Comparison of ENCODE assay signal across 8 mouse cellular contexts in the genomic region with DNA sequence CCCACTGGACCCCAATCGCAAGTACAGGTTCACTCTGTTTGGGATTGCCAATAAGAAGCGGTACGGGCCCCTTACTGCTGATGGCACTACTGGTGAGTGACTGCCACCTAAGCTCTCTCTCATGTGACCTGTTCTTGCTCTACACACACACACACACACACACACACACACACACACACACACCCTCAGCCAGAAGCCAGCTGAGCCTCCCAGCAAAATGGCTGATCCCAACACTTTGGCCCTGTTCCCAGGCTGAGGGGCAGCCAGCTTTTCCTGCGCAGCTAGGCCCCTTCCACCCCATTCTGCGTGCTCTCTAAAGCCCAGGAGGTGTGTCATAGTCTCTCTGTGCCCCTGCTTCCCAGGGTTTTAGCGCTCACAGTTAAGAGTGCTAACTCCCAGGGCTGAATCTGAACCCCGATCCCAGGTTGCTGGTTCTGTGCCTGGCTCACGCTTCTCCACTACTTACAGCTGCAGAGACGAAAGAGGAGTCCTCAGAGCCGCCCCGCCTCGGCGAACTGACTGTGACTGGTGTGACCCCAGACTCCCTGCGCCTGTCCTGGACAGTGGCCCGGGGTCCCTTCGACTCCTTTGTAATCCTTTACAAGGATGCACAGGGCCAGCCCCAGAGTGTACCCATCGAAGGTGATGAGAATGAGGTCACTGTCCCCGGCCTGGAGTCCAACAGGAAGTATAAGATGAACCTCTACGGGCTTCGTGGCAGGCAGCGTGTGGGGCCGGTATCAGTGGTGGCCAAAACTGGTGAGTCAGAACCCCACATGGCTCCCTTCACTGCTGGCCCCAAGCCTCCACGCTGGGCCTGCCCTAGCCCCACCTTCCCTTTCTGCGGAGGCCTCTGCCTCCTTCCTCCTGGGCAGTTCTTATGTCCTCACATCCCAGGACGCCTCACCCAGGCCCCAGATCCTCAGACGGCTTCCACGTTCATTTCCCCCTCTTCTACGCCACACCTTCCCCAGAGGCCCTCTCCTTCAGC. TPM values are rescaled to one million over a fixed set of nuclear protein-coding genes. Genes with fewer than 3 reads are reported as not detected.
DNase-seq lines count a peak whose midpoint lies in the region; ATAC-seq and TF ChIP-seq lines count a peak whose summit lies in the region.

No protein-coding gene starts in this region.

- no peaks in the 10 kb centered on the region for H3K27me3 ChIP-seq in forebrain, postnatal 0 days (ENCODE audit: insufficient read depth, low read length)
- H3K27me3 ChIP-seq in forebrain, embryonic 12.5 days, result 0 out of 2 replicates have a peak, but pooled peaks cover 2% of the 10 kb centered on the region

- peak; percentile 61 for DNase-seq in forebrain, postnatal 0 days
- DNase-seq in urinary bladder, postnatal 14 days (ENCODE audit: low spot score), result peak; percentile 72
- no peak for DNase-seq in urinary bladder, postnatal 10 days (ENCODE audit: low spot score)
- DNase-seq in heart, postnatal 14 days, result peak; percentile 74 to 86
- DNase-seq in layer of hippocampus, adult 9-11 months, result no peak
- no peak for DNase-seq in right cerebral cortex, adult 2 months (ENCODE audit: low spot score in 2 of 2)

- 76% methylated on average over 28 of the region's 28 CpGs for WGBS in forebrain, postnatal 0 days
- WGBS in forebrain, embryonic 12.5 days, result 81% methylated on average over 28 of the region's 28 CpGs

- H3K27ac ChIP-seq in forebrain, postnatal 0 days (ENCODE audit: low read depth, low read length), result no peak overlapping the region
- no peak overlapping the region for H3K27ac ChIP-seq in forebrain, embryonic 12.5 days

- no peaks in the 10 kb centered on the region for H3K9me3 ChIP-seq in forebrain, postnatal 0 days (ENCODE audit: low read length)
- no peaks in the 10 kb centered on the region for H3K9me3 ChIP-seq in forebrain, embryonic 12.5 days

- H3K4me2 ChIP-seq in forebrain, postnatal 0 days (ENCODE audit: low read depth), result no peak overlapping the region
- no peak overlapping the region for H3K4me2 ChIP-seq in forebrain, embryonic 12.5 days

- ATAC-seq in forebrain, postnatal 0 days, result 0 out of 2 replicates have a peak, but pooled peaks have one; percentile 47
- no peak for ATAC-seq in forebrain, embryonic 12.5 days (ENCODE audit: low FRiP score)
- ATAC-seq in monocyte, adult 5-6 weeks (replicated peaks; ENCODE audit: insufficient number of reproducible peaks, low FRiP score, low TSS enrichment, poor library complexity, severe bottlenecking), result peak; percentile 63

- no peaks in the 10 kb centered on the region for H3K36me3 ChIP-seq in forebrain, postnatal 0 days (ENCODE audit: insufficient read depth)
- no peaks in the 10 kb centered on the region for H3K36me3 ChIP-seq in forebrain, embryonic 12.5 days (replicated peaks)

- H3K4me1 ChIP-seq in forebrain, postnatal 0 days (ENCODE audit: insufficient read depth), result no peaks in the 10 kb centered on the region
- no peaks in the 10 kb centered on the region for H3K4me1 ChIP-seq in forebrain, embryonic 12.5 days

- intact Hi-C loops in heart, postnatal 14 days (cut with DNase I), result no loop called here

- H3K9ac ChIP-seq in forebrain, postnatal 0 days, result no peak overlapping the region
- no peak overlapping the region; the same call in 1 of the 2 replicates for H3K9ac ChIP-seq in forebrain, embryonic 12.5 days

- no peak overlapping the region for H3K4me3 ChIP-seq in forebrain, postnatal 0 days (ENCODE audit: low read depth, low read length)
- H3K4me3 ChIP-seq in forebrain, embryonic 12.5 days (replicated peaks), result no peak overlapping the region

- no peak for TF ChIP-seq CTCF in forebrain, postnatal 0 days (IDR thresholded peaks at IDR 0.05; ENCODE audit: low read depth)

RNA-seq across cellular contexts. Expression of a gene that starts 15.1 kb away (rescaled TPM):
- 1.0 and 1.7 TPM in 2 replicates for total RNA-seq in forebrain, postnatal 0 days (2014; rRNA removed)
- polyA plus RNA-seq in forebrain, postnatal 0 days (2015; fragmentation: Nextera tagmentation; extraction: Ambion mirVana), result 0.08 and 0.16 TPM in 2 replicates
- polyA plus RNA-seq in forebrain, embryonic 12.5 days (2016; fragmentation: Nextera tagmentation; extraction: Ambion mirVana), result 0.03 and 0.04 TPM in 2 replicates
- 10 to 100 TPM; 48.6 to 56.7 TPM for total RNA-seq in heart, postnatal 14 days (2021)
- not detected in 3 replicates for total RNA-seq in monocyte, adult 5-6 weeks (2017)

RNA-seq across cellular contexts. Expression of a gene that starts 38.5 kb away (rescaled TPM):
- total RNA-seq in forebrain, postnatal 0 days (2014; rRNA removed), result 39.9 and 43.7 TPM in 2 replicates
- polyA plus RNA-seq in forebrain, postnatal 0 days (2015; fragmentation: Nextera tagmentation; extraction: Ambion mirVana), result 86.1 and 86.4 TPM in 2 replicates
- polyA plus RNA-seq in forebrain, embryonic 12.5 days (2016; fragmentation: Nextera tagmentation; extraction: Ambion mirVana), result 107 and 109 TPM in 2 replicates
- total RNA-seq in heart, postnatal 14 days (2021), result 10 to 100 TPM; 18.0 to 19.0 TPM
- 17.4 to 26.0 TPM (median 23.4 TPM) in 3 replicates for total RNA-seq in monocyte, adult 5-6 weeks (2017)

RNA-seq across cellular contexts. Expression of a gene that starts 40.9 kb away (rescaled TPM):
- total RNA-seq in forebrain, postnatal 0 days (2014; rRNA removed), result 9.6 and 19.9 TPM in 2 replicates
- polyA plus RNA-seq in forebrain, postnatal 0 days (2015; fragmentation: Nextera tagmentation; extraction: Ambion mirVana), result 8.2 and 11.4 TPM in 2 replicates
- polyA plus RNA-seq in forebrain, embryonic 12.5 days (2016; fragmentation: Nextera tagmentation; extraction: Ambion mirVana), result 13.9 and 14.6 TPM in 2 replicates
- 1 to 10 TPM; 8.2 to 8.3 TPM for total RNA-seq in heart, postnatal 14 days (2021)
- total RNA-seq in monocyte, adult 5-6 weeks (2017), result 5.6 to 15.1 TPM (median 6.4 TPM) in 3 replicates

RNA-seq across cellular contexts. Expression of a gene that starts 56.1 kb away (rescaled TPM):
- 7.8 and 11.4 TPM in 2 replicates for total RNA-seq in forebrain, postnatal 0 days (2014; rRNA removed)
- polyA plus RNA-seq in forebrain, postnatal 0 days (2015; fragmentation: Nextera tagmentation; extraction: Ambion mirVana), result 12.2 and 15.1 TPM in 2 replicates
- polyA plus RNA-seq in forebrain, embryonic 12.5 days (2016; fragmentation: Nextera tagmentation; extraction: Ambion mirVana), result 2.9 and 3.9 TPM in 2 replicates
- 1 to 10 TPM; 1.9 to 3.1 TPM for total RNA-seq in heart, postnatal 14 days (2021)
- 0.29 to 1.9 TPM (median 0.75 TPM) in 3 replicates for total RNA-seq in monocyte, adult 5-6 weeks (2017)

RNA-seq across cellular contexts. Expression of a gene that starts 57.1 kb away (rescaled TPM):
- 24.2 and 27.2 TPM in 2 replicates for total RNA-seq in forebrain, postnatal 0 days (2014; rRNA removed)
- 17.6 and 20.2 TPM in 2 replicates for polyA plus RNA-seq in forebrain, postnatal 0 days (2015; fragmentation: Nextera tagmentation; extraction: Ambion mirVana)
- 20.3 and 21.2 TPM in 2 replicates for polyA plus RNA-seq in forebrain, embryonic 12.5 days (2016; fragmentation: Nextera tagmentation; extraction: Ambion mirVana)
- 10 to 100 TPM; 42.6 to 43.2 TPM for total RNA-seq in heart, postnatal 14 days (2021)
- 30.4 to 67.0 TPM (median 38.4 TPM) in 3 replicates for total RNA-seq in monocyte, adult 5-6 weeks (2017)

Comparison
In these comparisons a context has a peak if more than half of its experiments do, and no peak if none do; other contexts are left out.
1. DNase-seq: peak in forebrain, postnatal 0 days (single experiment), urinary bladder, postnatal 14 days (single experiment) and heart, postnatal 14 days (2 of 2); none in urinary bladder, postnatal 10 days (single experiment), layer of hippocampus, adult 9-11 months (single experiment) and right cerebral cortex, adult 2 months (0 of 2).
2. RNA of a gene that starts 15.1 kb away (total RNA-seq): 48.6 to 56.7 TPM in heart, postnatal 14 days; 1.0 to 1.7 TPM in forebrain, postnatal 0 days and not detected in monocyte, adult 5-6 weeks; every median in the first group is over 10 times any median in the second.